Comparison of ENCODE assay signal across 8 mouse cellular contexts in genomic region chr1:119308719-119309365, GRCm38 (mm10).
DNase-seq lines count a peak whose midpoint lies in the region; ATAC-seq and TF ChIP-seq lines count a peak whose summit lies in the region.

No protein-coding gene starts in this region.

- H3K27me3 ChIP-seq in forebrain, embryonic 10.5 days (ENCODE audit: poor library complexity, severe bottlenecking), result peaks cover 83% of the 10 kb centered on the region
- peaks cover 3% of the 10 kb centered on the region; the same call in 1 of the 2 replicates for H3K27me3 ChIP-seq in forebrain, embryonic 11.5 days (ENCODE audit: control insufficient read depth, insufficient read depth, low read length)
- no peaks in the 10 kb centered on the region for H3K27me3 ChIP-seq in intestine, postnatal 0 days (replicated peaks; ENCODE audit: control insufficient read depth, insufficient read depth, low read length)

- H3K27ac ChIP-seq in forebrain, embryonic 10.5 days, result 0 out of 2 replicates have a peak overlapping the region, but pooled peaks have one; percentile 15
- no peak overlapping the region for H3K27ac ChIP-seq in forebrain, embryonic 11.5 days (ENCODE audit: low read depth, low read length)
- no peak overlapping the region for H3K27ac ChIP-seq in intestine, postnatal 0 days (ENCODE audit: low read depth, low read length)

- H3K4me1 ChIP-seq in forebrain, embryonic 10.5 days, result peaks cover 39% of the 10 kb centered on the region
- peaks cover 17% of the 10 kb centered on the region for H3K4me1 ChIP-seq in forebrain, embryonic 11.5 days (replicated peaks; ENCODE audit: control insufficient read depth, insufficient read depth, low read length)
- no peaks in the 10 kb centered on the region for H3K4me1 ChIP-seq in intestine, postnatal 0 days (replicated peaks; ENCODE audit: control insufficient read depth, insufficient read depth, low read length)

- no peak overlapping the region for H3K4me3 ChIP-seq in forebrain, embryonic 10.5 days
- H3K4me3 ChIP-seq in forebrain, embryonic 11.5 days (ENCODE audit: low read depth, low read length), result no peak overlapping the region
- no peak overlapping the region for H3K4me3 ChIP-seq in intestine, postnatal 0 days (ENCODE audit: low read depth, low read length)

- WGBS in forebrain, embryonic 10.5 days, result 71% methylated on average over 9 of the region's 9 CpGs
- WGBS in forebrain, embryonic 11.5 days, result 76% methylated on average over 9 of the region's 9 CpGs
- WGBS in intestine, postnatal 0 days, result 60% methylated on average over 9 of the region's 9 CpGs

- TF ChIP-seq CTCF in intestine, postnatal 0 days (IDR thresholded peaks at IDR 0.05; ENCODE audit: low read depth), result 0 out of 2 replicates have a peak, but pooled peaks have one; percentile 25

- no peak overlapping the region for H3K4me2 ChIP-seq in forebrain, embryonic 11.5 days (ENCODE audit: low read depth, low read length, severe bottlenecking)
- H3K4me2 ChIP-seq in intestine, postnatal 0 days (replicated peaks; ENCODE audit: low read depth), result no peak overlapping the region

- H3K9me3 ChIP-seq in forebrain, embryonic 10.5 days, result no peaks in the 10 kb centered on the region
- H3K9me3 ChIP-seq in forebrain, embryonic 11.5 days (ENCODE audit: control insufficient read depth, low read length), result no peaks in the 10 kb centered on the region
- no peaks in the 10 kb centered on the region for H3K9me3 ChIP-seq in intestine, postnatal 0 days (ENCODE audit: control insufficient read depth)

- no peaks in the 10 kb centered on the region for H3K36me3 ChIP-seq in forebrain, embryonic 10.5 days (replicated peaks)
- no peaks in the 10 kb centered on the region for H3K36me3 ChIP-seq in forebrain, embryonic 11.5 days (ENCODE audit: control insufficient read depth, insufficient read depth, low read length)
- no peaks in the 10 kb centered on the region for H3K36me3 ChIP-seq in intestine, postnatal 0 days (ENCODE audit: control insufficient read depth, insufficient read depth)

- ATAC-seq in forebrain, embryonic 11.5 days (replicated peaks; ENCODE audit: low FRiP score), result no peak
- ATAC-seq in intestine, postnatal 0 days, result no peak

- H3K9ac ChIP-seq in forebrain, embryonic 11.5 days (ENCODE audit: low read length), result no peak overlapping the region
- no peak overlapping the region for H3K9ac ChIP-seq in intestine, postnatal 0 days (ENCODE audit: low read depth, low read length)

- DNase-seq in forebrain, embryonic 10.5 days (ENCODE audit: extremely low spot score, low spot score), result peak; percentile 38
- no peak for DNase-seq in forebrain, embryonic 11.5 days (ENCODE audit: low spot score)
- DNase-seq in urinary bladder, postnatal 14 days (ENCODE audit: low spot score), result peak; percentile 23
- DNase-seq in urinary bladder, postnatal 10 days (ENCODE audit: low spot score), result no peak
- no peak for DNase-seq in c-Kit-positive CD71-positive TER-119-positive erythroid progenitor cells, embryonic 14.5 days (ENCODE audit: low spot score)
- no peak for DNase-seq in kidney, postnatal 14 days
- no peak for DNase-seq in gastrocnemius, adult 8-10 months (ENCODE audit: low spot score in 2 of 2)

Comparison
In these comparisons a context has a peak if more than half of its experiments do, and no peak if none do; other contexts are left out.
1. DNase-seq: peak in forebrain, embryonic 10.5 days (single experiment) and urinary bladder, postnatal 14 days (single experiment); none in forebrain, embryonic 11.5 days (single experiment), urinary bladder, postnatal 10 days (single experiment), c-Kit-positive CD71-positive TER-119-positive erythroid progenitor cells, embryonic 14.5 days (single experiment), kidney, postnatal 14 days (single experiment) and gastrocnemius, adult 8-10 months (0 of 2).